Mouse (Mus musculus): ENCODE results near the gene Car9.

DNA sequence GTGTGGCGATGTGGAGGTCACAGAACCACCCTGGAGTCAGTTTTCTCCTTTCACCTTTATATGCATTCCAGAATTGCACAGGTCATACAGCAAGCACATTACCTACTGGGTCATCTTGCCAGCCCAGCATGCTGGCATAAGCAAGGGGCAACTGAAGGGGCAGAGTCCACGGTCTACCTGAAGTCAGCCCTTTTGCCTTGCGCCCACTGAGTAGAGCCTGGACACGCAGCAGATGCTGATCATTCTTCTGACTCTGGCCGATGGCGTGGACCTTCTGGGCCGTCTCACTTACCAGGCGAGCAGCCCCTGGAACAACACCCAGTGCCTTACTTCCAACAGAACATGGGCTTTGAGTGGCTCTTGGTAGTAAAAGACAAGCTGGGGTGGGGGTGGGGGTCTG, 9.4 kb upstream of the Car9 start:
- TF ChIP-seq CTCF (IDR thresholded peaks at IDR 0.05; ENCODE audit: borderline replicate concordance, control insufficient read depth, extremely low read depth, insufficient read depth, low read length, poor library complexity), result no peak
- no peak for TF ChIP-seq POLR2A (IDR thresholded peaks at IDR 0.05; ENCODE audit: control insufficient read depth, extremely low read depth, insufficient read depth, low read length, poor library complexity)

Data from thymus, adult 2 months (tissue).